Mouse (Mus musculus) cortical plate, adult 2 months (tissue): ENCODE measurements at regions not wholly inside any gene's neighbourhood (a gene's known extent, or its start where the extent isn't known, plus 50 kb on each side); places are given as distances from the start of the nearest gene placed in this dataset.

Experiments
- H3K27ac ChIP-seq: fragments of 200-500 bp; 2 replicates; pipeline ENCODE4 v1.5.1; 2012; ENCODE audit warnings: low read length, control low read depth, inconsistent platforms; ENCODE audit not compliant: insufficient read depth
- H3K4me1 ChIP-seq: fragments of 200-500 bp; 2 replicates; pipeline ENCODE4 v1.6.1; 2011; ENCODE audit warnings: low read length; ENCODE audit not compliant: control insufficient read depth, insufficient read depth
- H3K4me3 ChIP-seq: fragments of 200-500 bp; 2 replicates; pipeline ENCODE4 v1.5.1; 2011; ENCODE audit warnings: mild to moderate bottlenecking, low read length, control low read depth; ENCODE audit not compliant: insufficient read depth
- CTCF ChIP-seq: fragments of 200-500 bp; IDR thresholded peaks from 2 replicates; pipeline ENCODE4 v1.5.1; 2011; ENCODE audit warnings: mild to moderate bottlenecking, control low read depth, low read length; ENCODE audit not compliant: insufficient read depth; ENCODE audit errors: extremely low read depth
- POLR2A ChIP-seq: fragments of 200-500 bp; IDR thresholded peaks from 2 replicates; pipeline ENCODE4 v1.6.1; 2011; ENCODE audit warnings: mild to moderate bottlenecking, low read length, control low read depth; ENCODE audit not compliant: insufficient read depth; ENCODE audit errors: extremely low read depth

DNA sequence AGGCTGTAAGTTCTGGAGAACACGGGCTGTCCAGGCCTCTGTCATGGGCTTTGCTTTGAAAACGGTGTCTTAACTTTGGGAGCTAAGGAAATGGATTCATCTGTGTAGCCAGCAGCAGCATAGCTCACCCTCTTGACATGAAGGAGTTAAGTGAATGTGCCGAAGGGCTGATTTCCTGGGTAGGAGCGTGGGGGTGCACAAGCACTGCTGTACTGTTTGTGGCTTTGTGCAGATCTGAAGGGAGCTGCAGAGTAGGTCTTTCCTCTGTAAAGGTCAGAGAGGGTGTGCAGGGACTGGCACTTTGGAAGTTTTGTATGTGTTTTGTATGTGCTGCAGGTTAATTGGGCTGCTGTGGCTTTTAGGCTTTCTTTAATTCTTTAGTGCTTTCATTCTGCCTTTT lies 102.6 kb upstream of the Rxylt1 start:
- TF ChIP-seq POLR2A: no peak
- TF ChIP-seq CTCF: no peak
- no peak overlapping the region for H3K4me3 ChIP-seq
- no peak overlapping the region for H3K27ac ChIP-seq
- no peaks in the 10 kb centered on the region for H3K4me1 ChIP-seq

GRCm38 (mm10) chr10:122197703-122198102 lies 100.5 kb upstream of the Rxylt1 start:
- no peak overlapping the region for H3K27ac ChIP-seq
- H3K4me3 ChIP-seq: no peak overlapping the region
- TF ChIP-seq POLR2A: no peak
- no peaks in the 10 kb centered on the region for H3K4me1 ChIP-seq

- Histone ChIP-seq H3K4me3 (no peak overlapping the region), H3K27ac (no peak overlapping the region), H3K4me1 (no peaks in the 10 kb centered on the region)
- TF ChIP-seq CTCF: no peak
- no peak for TF ChIP-seq POLR2A
Measured at GRCm38 (mm10) chr10:122194139-122194538, 97.0 kb upstream of the Rxylt1 start.

GRCm38 (mm10) chr10:122193343-122193742 lies 96.2 kb upstream of the Rxylt1 start:
- Histone ChIP-seq H3K27ac (no peak overlapping the region), H3K4me1 (no peaks in the 10 kb centered on the region)
- TF ChIP-seq POLR2A (no peak), CTCF (no peak)

GRCm38 (mm10) chr10:122185152-122185745 lies 88.1 kb upstream of the Rxylt1 start:
- no peak for TF ChIP-seq CTCF
- no peak for TF ChIP-seq POLR2A
- H3K4me3 ChIP-seq: no peak overlapping the region
- no peak overlapping the region for H3K27ac ChIP-seq
- no peaks in the 10 kb centered on the region for H3K4me1 ChIP-seq

More at GRCm38 (mm10) chr10:122193343-122193742, 96.2 kb upstream of the Rxylt1 start:
- H3K4me3 ChIP-seq: no peak overlapping the region

- Histone ChIP-seq H3K4me3 (no peak overlapping the region), H3K27ac (no peak overlapping the region), H3K4me1 (no peaks in the 10 kb centered on the region)
- no peak for TF ChIP-seq POLR2A
- TF ChIP-seq CTCF: peak; percentile 74
Measured at GRCm38 (mm10) chr10:122183025-122183424, 85.9 kb upstream of the Rxylt1 start.

DNA sequence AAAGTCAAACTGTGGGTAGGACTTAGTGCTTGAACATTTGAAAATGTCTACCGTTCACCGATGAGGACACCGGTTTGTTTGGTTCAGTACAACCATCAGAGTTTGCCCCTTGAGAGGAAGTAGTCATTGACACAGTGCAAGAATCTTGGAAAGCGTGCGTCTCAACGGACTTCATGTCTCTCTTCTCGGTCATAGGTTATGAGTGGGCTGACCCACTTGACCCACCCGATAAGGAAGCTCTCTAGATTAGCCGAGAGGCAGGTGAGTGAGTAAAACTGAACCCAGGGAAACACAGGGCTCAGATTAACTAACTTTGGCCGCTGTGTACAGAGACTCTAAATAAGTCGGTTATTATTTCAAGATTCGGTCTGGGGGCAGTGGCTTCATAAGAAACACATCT lies 51.9 kb upstream of the Rxylt1 start:
- TF ChIP-seq POLR2A: no peak
- no peak for TF ChIP-seq CTCF
- no peak overlapping the region for H3K4me3 ChIP-seq
- H3K27ac ChIP-seq: no peak overlapping the region
- no peaks in the 10 kb centered on the region for H3K4me1 ChIP-seq

GRCm38 (mm10) chr10:122148609-122149008 lies 51.4 kb upstream of the Rxylt1 start:
- TF ChIP-seq CTCF: no peak
- TF ChIP-seq POLR2A: no peak
- Histone ChIP-seq H3K4me1 (no peaks in the 10 kb centered on the region), H3K27ac (no peak overlapping the region), H3K4me3 (no peak overlapping the region)
